Mouse (Mus musculus) heart, postnatal 14 days (tissue): Measurements from ENCODE around the gene Vmn2r29. TPM values are rescaled to one million over a fixed set of nuclear protein-coding genes. Genes with fewer than 3 reads are reported as not detected.
"Not testable (repeated sequence)": the region's sequence is repeated elsewhere in the genome, so short reads cannot be mapped to it uniquely, and the experiment has no call there.

ENCODE experiments used
- DNase-seq, 2 experiments: peaks; one replicate each; pipeline ENCODE4 v3.0.0; 2021 to 2022
- intact Hi-C: fragments of 180-260 bp; cut with DNase I; formaldehyde crosslinking; loops from one replicate; pipeline ENCODE4 v1.15.1; 2025
- long read RNA-seq, 2 experiments: library from polyadenylated mRNA; stranded (forward); transcript quantifications; one replicate each; pipeline ENCODE4 v2.0.0; 2021
- total RNA-seq, 2 experiments: library from RNA; stranded (reverse); gene quantifications; 2 replicates each; pipeline ENCODE4 v1.2.3; 2021

Gene Vmn2r29
- under 1 TPM in 1 of 2 experiments, not detected in 1; 0.15 TPM for total RNA-seq
- long read RNA-seq, experiment 1: 0 reads
- long read RNA-seq, experiment 2: 0 reads

DNA sequence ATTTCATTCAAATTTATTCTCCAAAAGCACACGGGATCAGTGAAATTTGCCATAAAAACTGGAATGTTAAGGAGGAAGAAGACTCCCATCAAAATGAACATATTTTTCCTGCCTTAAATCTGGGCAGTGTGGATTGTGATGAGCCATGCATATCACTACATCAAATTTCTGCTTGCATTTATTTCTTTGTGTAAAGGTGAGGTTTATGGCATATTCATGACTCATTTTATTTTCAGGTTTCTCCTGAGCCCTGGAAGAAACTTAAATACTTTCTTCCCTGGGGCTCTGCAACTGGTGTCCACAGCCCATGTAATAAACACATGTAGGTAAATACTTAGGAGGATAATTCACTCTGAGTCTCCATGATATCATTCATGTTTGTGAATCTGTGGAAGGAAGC, at the start of gene Vmn2r29:
Vmn2r29 (minus strand) TSS at position 101 of the 400 bp plus-strand sequence.
- intact Hi-C loops, DNase-seq: not testable (repeated sequence)

DNA sequence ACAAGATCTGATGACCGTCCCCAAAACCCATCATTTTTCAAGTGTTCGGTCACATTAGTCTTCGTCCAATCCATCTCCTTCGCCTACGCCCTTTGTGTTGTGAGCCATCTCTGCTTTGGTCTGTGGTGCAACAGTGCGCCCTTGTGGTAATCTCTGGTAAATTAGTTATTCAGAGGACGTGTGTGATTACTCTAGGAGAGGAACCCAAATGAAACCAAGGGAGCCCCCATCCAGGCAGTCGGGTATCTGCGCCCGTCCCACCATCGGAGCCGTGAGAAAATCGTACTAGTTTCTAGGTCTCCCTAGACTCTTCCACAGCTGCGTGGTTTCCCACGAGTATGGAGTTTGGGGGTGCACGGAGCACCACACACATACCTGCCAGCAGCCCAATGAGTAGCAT, 48.5 kb upstream of the Vmn2r29 start:
- DNase-seq: peak; percentile 46 to 58
- intact Hi-C loops: loop anchor here (10.0 kb wide), 1 partner anchor 931 kb away; the partner anchor contains the start of gene Zfp78

DNA sequence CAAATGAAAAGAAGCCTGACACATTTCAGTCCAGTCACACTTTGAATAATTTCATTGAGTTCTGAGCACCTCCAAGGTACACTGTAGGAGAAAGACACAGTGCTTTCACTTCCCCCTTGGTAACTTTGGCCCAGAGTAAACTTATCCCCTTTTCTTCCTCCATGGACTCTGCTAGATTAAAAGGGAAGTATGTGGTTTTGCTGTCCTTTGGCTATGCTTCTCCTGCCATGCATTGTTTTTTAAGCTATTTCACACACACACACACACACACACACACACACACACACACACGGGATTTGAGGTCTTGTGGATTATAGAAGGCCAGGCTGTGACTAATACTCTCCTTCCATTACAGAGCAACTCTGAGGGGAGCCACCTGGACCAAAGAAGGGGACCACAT, 34.3 kb upstream of the Vmn2r29 start:
- no peak for DNase-seq
- intact Hi-C loops: loop anchor here (5.0 kb wide), 1 partner anchor 144 kb away; the partner anchor contains the start of gene Zfp773

DNA sequence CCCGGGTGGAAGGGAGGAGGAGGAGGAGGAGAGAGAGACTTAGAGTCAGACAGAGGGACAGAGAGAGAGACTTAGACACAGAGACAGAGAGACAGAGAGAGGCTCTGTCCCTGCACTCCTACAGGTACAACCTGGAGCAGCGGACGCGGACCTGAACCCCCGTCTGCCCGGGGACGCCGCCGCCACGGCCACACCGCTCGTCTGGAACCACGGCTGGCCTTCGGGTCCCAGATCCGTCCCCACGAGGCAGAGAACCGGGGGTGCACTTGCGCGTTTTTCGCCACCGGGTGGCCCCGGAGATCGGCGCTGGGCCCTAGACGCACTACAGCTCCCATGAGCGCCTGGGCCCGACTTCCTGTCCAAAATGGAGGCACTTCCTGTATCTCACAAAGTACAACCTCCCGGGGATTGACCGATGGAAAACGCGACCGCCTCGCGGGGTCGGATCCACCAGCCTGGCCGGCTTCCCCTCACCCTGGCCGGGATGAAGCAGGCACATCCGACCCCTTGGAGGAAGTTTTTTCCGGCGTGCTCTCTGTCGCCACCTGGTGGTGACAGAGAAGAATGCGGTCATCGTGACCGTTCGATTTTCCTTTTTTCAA, 30.9 kb upstream of the Vmn2r29 start, which contains the start of gene Gm45844:
Gm45844 (minus strand) TSS at position 324 of the 602 bp plus-strand sequence.
- intact Hi-C loops: loop anchor here (5.0 kb wide), 1 partner anchor 336 kb away; no protein-coding TSS in a partner anchor

DNA sequence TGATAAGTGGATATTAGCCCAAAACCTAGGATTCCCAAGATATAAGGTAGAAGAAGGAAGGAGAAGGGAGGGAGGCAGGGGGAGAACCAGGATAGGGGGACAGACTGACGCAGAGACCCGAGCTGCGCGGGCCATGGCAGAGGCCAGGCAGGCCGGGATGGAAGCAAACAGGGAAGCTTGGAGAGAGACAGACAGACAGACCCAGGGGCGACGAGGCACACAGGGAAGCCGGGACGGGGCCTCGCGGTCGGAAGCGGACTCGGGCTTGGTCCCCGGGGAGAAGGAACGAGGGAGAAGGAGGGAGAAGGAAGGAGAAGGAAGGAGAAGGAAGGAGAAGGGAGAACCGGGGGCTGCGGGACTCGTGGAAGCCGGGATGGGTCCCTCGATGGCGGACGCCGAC, 30.4 kb upstream of the Vmn2r29 start:
- intact Hi-C loops: loop anchor here (5.0 kb wide), 1 partner anchor 335 kb away; no protein-coding TSS in a partner anchor
- peak in 1 of 2 experiments; percentile 23 for DNase-seq

More for the DNA sequence above, 30.9 kb upstream of the Vmn2r29 start, which contains the start of gene Gm45844:
- DNase-seq: peak; percentile 88 to 90

DNA sequence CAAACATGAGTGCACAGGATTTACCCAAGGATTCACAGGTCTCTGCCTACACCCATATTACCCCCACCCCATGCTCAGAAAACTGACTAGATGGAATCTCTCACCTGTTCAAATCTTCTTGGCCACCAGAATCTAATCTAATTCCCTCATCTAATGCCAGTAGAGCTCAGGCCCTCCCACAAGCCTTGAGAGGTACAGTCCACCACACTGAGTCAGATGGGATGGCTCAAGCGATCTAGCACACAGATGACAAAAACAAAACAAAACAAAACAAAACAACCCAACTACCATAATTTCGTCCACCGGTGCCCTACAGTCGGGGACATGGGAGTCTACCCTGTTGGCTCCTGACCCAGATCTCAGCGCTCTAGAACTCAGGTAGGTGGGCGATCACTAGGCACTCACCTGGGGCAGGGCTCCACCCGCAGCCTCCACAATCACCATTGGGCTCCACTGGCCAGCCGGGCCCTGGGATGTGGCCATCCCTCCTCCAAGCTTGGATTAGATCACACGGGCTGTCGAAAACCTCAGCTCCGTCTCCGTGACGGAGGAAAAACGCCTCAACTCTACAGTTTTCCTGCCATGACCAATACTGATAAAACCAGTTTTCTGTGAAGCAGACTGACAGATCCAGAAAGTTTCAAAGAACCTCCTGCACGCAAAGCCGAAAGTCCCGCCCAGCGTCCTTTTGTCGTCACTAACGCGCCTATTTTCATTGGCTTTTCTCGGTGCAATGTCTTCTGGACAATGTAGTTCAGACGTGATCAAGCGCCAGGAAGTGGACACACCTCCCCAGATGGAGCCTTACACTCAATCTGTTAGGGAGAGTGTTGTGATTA, 37.6 kb downstream of the Vmn2r29 start, which contains the start of gene Zfp772:
Zfp772 (minus strand) TSS at position 686 of the 839 bp plus-strand sequence.
- intact Hi-C loops: not testable (repeated sequence)
- peak; percentile 19 to 45 for DNase-seq

DNA sequence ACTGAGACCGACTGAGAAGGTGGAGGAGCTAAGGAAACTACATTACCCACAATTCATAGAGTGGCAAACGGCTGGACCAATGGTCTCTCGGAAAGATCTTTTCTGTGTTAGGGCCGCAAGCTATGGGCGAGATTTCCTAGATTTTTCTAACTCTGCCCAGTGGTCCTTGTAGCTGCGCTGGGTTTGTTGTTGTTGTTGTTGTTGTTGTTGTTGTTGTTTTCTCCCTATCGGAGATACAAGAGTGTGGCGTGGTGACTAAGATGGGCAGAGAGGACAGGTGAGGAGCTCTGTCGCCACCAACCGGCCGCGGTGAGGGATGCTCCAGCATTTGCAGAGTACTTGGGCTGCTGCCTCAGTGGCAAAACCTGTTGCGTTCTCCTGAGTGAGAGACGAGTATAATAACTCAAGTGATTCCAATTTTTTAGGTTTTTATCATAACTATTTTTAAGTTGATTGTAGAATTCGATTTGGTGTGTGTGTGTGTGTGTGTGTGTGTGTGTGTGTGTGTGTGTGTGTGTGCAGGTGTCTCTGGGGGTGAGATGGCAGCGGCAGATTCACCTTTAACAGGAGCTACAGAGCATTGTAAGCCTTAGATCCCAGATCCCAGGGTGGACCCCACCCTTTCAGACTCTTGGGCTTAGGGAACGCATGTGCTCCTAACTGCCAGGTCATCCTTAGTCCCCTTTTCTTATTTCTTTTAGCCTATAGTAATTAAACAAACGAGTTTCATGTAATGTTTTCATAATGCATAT, 58.8 kb downstream of the Vmn2r29 start:
- peak; percentile 58 to 61 for DNase-seq
- intact Hi-C loops: loop anchor here (5.0 kb wide), 1 partner anchor 246 kb away; no protein-coding TSS in a partner anchor

DNA sequence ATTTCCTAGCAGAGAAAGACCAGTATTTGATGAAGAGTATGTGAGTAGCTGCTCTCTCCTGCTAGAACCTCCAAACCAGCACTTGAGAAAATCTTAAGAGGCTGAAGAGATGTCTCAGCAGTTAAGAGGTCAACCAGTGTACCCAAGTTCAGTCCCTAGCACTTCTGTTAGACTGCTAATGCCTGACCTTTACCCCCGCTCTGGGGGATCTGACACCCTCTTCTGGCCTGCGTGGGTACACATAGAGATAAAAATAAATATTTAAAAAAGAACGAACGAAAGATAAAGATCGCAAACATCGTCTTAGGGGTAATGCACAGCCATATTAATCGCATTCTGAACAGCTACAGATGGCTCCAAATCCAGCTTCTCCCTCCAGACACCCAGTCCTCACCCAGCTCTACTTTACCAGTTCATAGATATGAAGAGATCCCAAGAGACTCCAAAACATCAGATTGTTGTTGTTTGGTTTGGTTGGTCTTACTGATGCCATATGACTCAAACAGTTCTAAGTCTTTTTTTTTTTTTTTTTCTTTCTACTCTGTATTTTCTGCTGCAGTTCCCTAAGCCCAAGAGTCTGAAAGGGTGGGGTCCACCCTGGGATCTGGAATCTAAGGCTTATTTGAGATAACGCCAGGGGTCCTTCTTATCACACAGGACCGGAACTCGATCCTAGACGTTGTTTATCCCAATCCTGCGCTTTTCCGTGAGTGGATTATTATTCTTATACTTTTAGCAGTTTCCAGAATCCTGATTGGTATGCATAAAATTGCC, 59.5 kb downstream of the Vmn2r29 start:
- intact Hi-C loops: loop anchor here (5.0 kb wide), 1 partner anchor 245 kb away; no protein-coding TSS in a partner anchor
- DNase-seq: no peak

DNA sequence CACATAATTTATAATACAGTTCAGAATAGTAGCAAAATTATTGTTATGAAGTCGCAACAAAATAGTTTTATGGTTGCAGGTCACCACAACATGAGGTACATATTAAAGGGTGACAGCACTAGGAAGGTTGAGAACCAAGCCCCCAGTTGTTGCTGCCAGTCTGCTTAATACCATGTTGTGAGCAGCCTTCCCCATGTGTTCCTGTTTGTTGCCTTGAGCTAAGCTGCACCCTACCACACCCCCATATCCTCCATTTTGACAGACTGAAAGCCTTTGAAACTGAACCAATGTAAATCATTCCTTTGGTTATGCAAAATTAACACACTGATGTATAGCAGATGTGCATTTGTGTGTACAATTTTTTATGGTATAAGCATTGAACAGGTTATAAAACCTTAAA, 61.2 kb downstream of the Vmn2r29 start:
- DNase-seq: no peak
- intact Hi-C loops: loop anchor here (5.0 kb wide), 1 partner anchor 244 kb away; no protein-coding TSS in a partner anchor

Other genes with a start within 250 kb of the Vmn2r29 start
- 1 to 10 TPM; 3.6 to 4.3 TPM for gene Zfp954, start 125.8 kb downstream of the Vmn2r29 start, total RNA-seq
- gene Zfp773, start 110.6 kb downstream of the Vmn2r29 start, total RNA-seq: under 1 TPM; 0.17 to 0.54 TPM
- 1 to 10 TPM; 1.8 to 2.2 TPM for gene Zfp418, start 76.0 kb downstream of the Vmn2r29 start, total RNA-seq
- 1 to 10 TPM; 1.8 to 2.1 TPM for gene Zfp772, start 37.3 kb downstream of the Vmn2r29 start, total RNA-seq
- 1 to 10 TPM in 1 of 2 experiments, under 1 TPM in 1; 0.46 to 2.0 TPM for gene Gm45844, start 31.0 kb upstream of the Vmn2r29 start, total RNA-seq
- gene Clcn4, start 53.5 kb upstream of the Vmn2r29 start, total RNA-seq: 10 to 100 TPM; 48.8 to 53.4 TPM
- gene Vmn2r30, start 90.3 kb upstream of the Vmn2r29 start, total RNA-seq: not detected
- under 1 TPM in 1 of 2 experiments, not detected in 1; 0.39 TPM for gene Gm45783, start 127.2 kb upstream of the Vmn2r29 start, total RNA-seq
- not detected for gene Vmn2r31, start 152.4 kb upstream of the Vmn2r29 start, total RNA-seq
- gene Vmn2r32, start 232.7 kb upstream of the Vmn2r29 start, total RNA-seq: not detected